Mouse (Mus musculus) C2C12 (cell line): Measurements from ENCODE around the gene Macc1. TPM values are rescaled to one million over a fixed set of nuclear protein-coding genes. Genes with fewer than 3 reads are reported as not detected.
A peak's percentile ranks its signal among the peaks of the same experiment; 100 is the strongest.

ENCODE experiments used
- H3K27me3 ChIP-seq: one replicate; pipeline ENCODE4 v1.6.1; 2011; ENCODE audit not compliant: control insufficient read depth, insufficient read depth, insufficient read length
- H3K36me3 ChIP-seq: one replicate; pipeline ENCODE4 v1.6.1; 2011; ENCODE audit not compliant: control insufficient read depth, insufficient read depth
- H3K4me3 ChIP-seq: one replicate; pipeline ENCODE4 v1.5.1; 2011; ENCODE audit warnings: mild to moderate bottlenecking, control low read depth; ENCODE audit not compliant: poor library complexity, insufficient read depth, severe bottlenecking
- H3K79me2 ChIP-seq: one replicate; pipeline ENCODE4 v1.6.1; 2011; ENCODE audit not compliant: control insufficient read depth, insufficient read depth
- H3K79me3 ChIP-seq: one replicate; pipeline ENCODE4 v1.6.1; 2011; ENCODE audit warnings: low read depth, control low read depth
- H3ac ChIP-seq: one replicate; pipeline ENCODE3; 2011; ENCODE audit warnings: low read depth; ENCODE audit not compliant: control insufficient read depth, insufficient read length
- CEBPB ChIP-seq: IDR thresholded peaks from one replicate; pipeline ENCODE4 v1.6.1; 2011; ENCODE audit warnings: low read depth, mild to moderate bottlenecking, control low read depth, moderate library complexity
- CTCF ChIP-seq: IDR thresholded peaks from one replicate; pipeline ENCODE4 v1.5.1; 2011; ENCODE audit not compliant: control insufficient read depth, insufficient read depth, insufficient read length
- FOSL1 ChIP-seq: IDR thresholded peaks from one replicate; pipeline ENCODE4 v1.8.0; 2011; ENCODE audit warnings: mild to moderate bottlenecking, low read length; ENCODE audit not compliant: poor library complexity, insufficient read depth, severe bottlenecking
- MAX ChIP-seq: IDR thresholded peaks from one replicate; pipeline ENCODE4 v1.6.1; 2011; ENCODE audit warnings: mild to moderate bottlenecking, control low read depth
- MYOD1 ChIP-seq: IDR thresholded peaks from one replicate; pipeline ENCODE4 v1.6.1; 2011; ENCODE audit warnings: low read depth; ENCODE audit not compliant: control insufficient read depth, insufficient read length
- MYOG ChIP-seq: IDR thresholded peaks from one replicate; pipeline ENCODE4 v1.6.1; 2011; ENCODE audit not compliant: control insufficient read depth, insufficient read length; ENCODE audit errors: extremely low read depth
- USF1 ChIP-seq: IDR thresholded peaks from one replicate; pipeline ENCODE4 v1.6.1; 2011; ENCODE audit warnings: low read depth, mild to moderate bottlenecking, control low read depth, moderate library complexity
- polyA plus RNA-seq: library from polyadenylated mRNA; unstranded; fragments of >200 nt; fragmentation: generic; extraction: Trizol; gene quantifications from one replicate; pipeline ENCODE4 v1.2.1, GENCODE M21; 2012; ENCODE audit warnings: missing spikeins

Gene Macc1
- polyA plus RNA-seq, 1 experiment: 0.39 TPM

DNA sequence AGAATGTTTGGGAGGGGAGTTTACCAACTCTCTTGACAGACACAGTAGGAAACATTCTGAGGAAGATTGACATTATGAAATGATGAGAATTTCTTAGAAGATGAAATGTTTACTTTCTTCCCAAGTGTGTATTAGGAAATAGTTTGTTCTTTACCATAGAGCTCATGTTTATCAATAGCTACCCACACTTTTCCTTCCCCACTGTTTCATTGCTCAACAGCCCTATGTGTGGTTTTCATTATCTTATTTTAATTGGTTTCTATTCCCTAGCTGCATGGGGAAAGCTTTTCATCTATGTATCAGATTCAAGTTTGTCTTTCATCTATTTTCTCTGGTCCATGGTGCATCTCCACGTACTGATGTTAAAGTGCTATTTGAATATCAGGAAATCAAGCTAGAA lies 37.8 kb upstream of the Macc1 start:
- Histone ChIP-seq H3K79me3 (no peaks in the 10 kb centered on the region), H3K36me3 (no peaks in the 10 kb centered on the region), H3K4me3 (no peak overlapping the region), H3ac (no peak overlapping the region), H3K79me2 (no peaks in the 10 kb centered on the region), H3K27me3 (no peaks in the 10 kb centered on the region)
- no peak for TF ChIP-seq CTCF
- TF ChIP-seq MYOD1: no peak
- no peak for TF ChIP-seq MAX
- TF ChIP-seq USF1: no peak
- TF ChIP-seq CEBPB: no peak
- no peak for TF ChIP-seq MYOG
- TF ChIP-seq FOSL1: no peak

DNA sequence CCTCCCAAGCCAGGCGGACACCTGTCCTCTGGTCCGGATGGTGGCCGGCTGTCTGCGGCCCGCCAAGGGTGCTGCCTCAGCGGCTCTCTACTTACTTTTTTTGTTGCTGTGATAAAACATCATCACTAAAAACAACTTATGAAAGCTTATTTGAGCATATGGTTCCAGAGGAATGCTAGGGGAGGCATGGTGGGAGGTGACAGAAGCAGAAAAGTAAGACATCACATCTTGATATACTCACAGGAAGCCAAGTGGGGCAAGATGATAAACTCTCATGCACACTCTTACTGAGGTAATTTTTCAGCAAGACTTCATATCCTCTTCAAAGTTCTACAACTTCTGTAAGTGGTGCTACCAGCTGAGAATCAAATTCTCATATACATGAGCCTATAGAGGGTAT lies 22.5 kb upstream of the Macc1 start:
- Histone ChIP-seq H3ac (no peak overlapping the region), H3K4me3 (no peak overlapping the region), H3K27me3 (no peaks in the 10 kb centered on the region), H3K36me3 (no peaks in the 10 kb centered on the region), H3K79me2 (no peaks in the 10 kb centered on the region), H3K79me3 (no peaks in the 10 kb centered on the region)
- no peak for TF ChIP-seq MYOD1
- TF ChIP-seq CTCF: no peak
- no peak for TF ChIP-seq FOSL1
- TF ChIP-seq MAX: no peak
- TF ChIP-seq MYOG: no peak

DNA sequence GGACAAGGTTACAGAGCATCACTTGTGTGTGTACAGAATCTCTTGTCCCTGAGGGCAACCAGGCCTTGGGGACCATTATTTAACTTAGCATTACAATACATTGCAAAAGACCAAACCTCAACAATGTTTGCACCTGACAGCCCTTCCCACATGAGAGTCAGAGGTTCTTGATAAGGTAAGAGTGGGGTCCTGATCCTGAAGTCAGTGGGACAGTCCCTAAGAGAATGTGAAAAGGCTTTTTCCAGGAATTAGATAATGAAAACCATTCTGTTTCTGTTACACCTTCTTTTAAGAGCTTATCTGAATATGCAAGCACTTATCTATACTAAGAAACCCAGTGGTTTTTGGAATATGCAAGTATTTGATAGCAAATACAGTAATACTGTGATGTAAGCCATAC lies 10.5 kb upstream of the Macc1 start:
- Histone ChIP-seq H3K79me3 (no peaks in the 10 kb centered on the region), H3ac (no peak overlapping the region), H3K27me3 (no peaks in the 10 kb centered on the region), H3K79me2 (no peaks in the 10 kb centered on the region), H3K36me3 (no peaks in the 10 kb centered on the region), H3K4me3 (no peak overlapping the region)
- no peak for TF ChIP-seq MYOG

DNA sequence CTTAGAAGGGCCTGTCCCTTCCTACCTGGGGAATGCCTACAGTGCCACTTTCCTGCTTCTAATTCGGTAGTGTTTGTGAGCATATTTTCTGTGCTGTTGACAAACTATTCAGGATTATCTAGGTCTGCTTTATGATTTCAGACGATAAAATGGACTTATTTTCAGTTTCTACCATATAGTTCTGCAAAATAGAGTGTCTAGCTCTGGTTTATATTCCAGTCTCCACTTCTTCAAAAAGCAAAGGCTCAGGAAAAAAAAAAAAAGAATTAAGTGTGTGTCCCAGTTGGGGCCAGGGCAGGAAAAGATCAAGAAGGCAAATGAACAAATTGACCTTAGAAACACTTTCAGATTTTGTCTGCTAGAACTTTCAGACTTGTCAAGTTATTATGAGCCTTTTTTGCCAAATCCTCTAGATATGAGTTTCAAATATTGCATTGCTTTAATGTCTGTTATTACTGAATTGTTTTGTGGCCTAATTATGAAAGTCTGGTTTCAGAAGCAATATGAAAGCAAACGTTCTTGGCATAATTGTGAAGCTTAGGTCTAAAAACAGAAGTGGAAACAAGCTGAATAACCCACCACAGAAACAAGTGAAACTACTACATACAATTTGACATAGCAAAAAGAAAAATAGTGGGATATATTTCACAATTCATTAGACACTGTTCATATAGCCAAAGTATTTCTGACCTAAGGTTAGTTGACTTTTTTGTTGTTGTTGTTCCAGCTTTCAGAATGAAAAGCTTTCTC lies 881 bp upstream of the Macc1 start:
- no peaks in the 10 kb centered on the region for H3K79me3 ChIP-seq
- no peaks in the 10 kb centered on the region for H3K27me3 ChIP-seq
- no peak overlapping the region for H3K4me3 ChIP-seq
- H3K79me2 ChIP-seq: no peaks in the 10 kb centered on the region
- no peaks in the 10 kb centered on the region for H3K36me3 ChIP-seq
- no peak overlapping the region for H3ac ChIP-seq
- TF ChIP-seq MYOD1 (no peak), MYOG (no peak), CEBPB (no peak), CTCF (no peak)

DNA sequence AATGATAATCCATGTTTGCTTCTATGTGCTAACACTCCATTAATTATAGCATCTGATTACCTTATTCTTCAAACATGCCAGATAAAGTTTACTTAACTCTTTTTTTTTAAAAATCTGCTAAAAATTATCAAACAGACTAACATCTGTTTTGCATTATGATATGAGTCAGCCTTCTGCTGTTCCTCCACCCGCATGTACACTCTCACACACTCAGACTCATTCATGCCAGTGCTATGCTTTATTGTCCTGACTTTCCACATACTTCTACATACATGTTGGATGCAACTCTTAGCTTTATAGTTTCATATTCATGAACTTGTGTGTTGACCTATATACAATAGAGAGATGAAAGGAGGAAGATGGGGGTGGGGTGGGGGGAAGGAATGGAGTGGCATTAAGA lies 4.7 kb downstream of the Macc1 start:
- TF ChIP-seq FOSL1 (peak; percentile 49), CEBPB (peak; percentile 20), MAX (no peak)

DNA sequence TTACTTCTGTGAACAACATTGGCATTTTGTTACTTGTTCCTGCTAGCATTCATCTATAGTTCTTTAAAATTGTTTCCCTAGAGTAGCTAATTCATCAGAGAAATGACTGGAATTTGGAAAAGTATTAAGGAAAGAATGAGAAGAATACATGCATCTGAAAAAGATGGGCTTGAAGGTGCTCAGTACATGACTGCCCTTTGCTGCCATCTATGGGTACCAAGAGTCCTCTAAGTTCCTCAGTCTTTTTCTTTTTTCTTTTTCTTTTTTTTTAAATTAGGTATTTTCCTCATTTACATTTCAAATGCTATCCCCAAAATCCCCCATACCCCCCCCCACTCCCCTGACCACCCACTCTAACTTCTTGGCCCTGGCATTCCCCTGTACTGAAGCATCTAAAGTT lies 11.3 kb downstream of the Macc1 start:
- H3K36me3 ChIP-seq: no peaks in the 10 kb centered on the region
- TF ChIP-seq FOSL1 (no peak), USF1 (no peak), MAX (no peak), CEBPB (no peak), MYOG (no peak)
- no peak overlapping the region for H3K4me3 ChIP-seq
- no peaks in the 10 kb centered on the region for H3K27me3 ChIP-seq
- no peaks in the 10 kb centered on the region for H3K79me3 ChIP-seq
- H3ac ChIP-seq: no peak overlapping the region
- no peaks in the 10 kb centered on the region for H3K79me2 ChIP-seq

More for the DNA sequence above, 4.7 kb downstream of the Macc1 start:
- Histone ChIP-seq H3K79me3 (no peaks in the 10 kb centered on the region), H3K36me3 (no peaks in the 10 kb centered on the region), H3K27me3 (no peaks in the 10 kb centered on the region), H3K4me3 (no peak overlapping the region), H3K79me2 (no peaks in the 10 kb centered on the region), H3ac (no peak overlapping the region)
